Mouse (Mus musculus) NIH3T3 (cell line): ENCODE measurements around the gene Syf2.

ENCODE experiments used
- DNase-seq: peaks from one replicate; pipeline ENCODE4 v3.0.0-alpha.2; 2012; ENCODE audit warnings: low read depth

Syf2 gene

DNA sequence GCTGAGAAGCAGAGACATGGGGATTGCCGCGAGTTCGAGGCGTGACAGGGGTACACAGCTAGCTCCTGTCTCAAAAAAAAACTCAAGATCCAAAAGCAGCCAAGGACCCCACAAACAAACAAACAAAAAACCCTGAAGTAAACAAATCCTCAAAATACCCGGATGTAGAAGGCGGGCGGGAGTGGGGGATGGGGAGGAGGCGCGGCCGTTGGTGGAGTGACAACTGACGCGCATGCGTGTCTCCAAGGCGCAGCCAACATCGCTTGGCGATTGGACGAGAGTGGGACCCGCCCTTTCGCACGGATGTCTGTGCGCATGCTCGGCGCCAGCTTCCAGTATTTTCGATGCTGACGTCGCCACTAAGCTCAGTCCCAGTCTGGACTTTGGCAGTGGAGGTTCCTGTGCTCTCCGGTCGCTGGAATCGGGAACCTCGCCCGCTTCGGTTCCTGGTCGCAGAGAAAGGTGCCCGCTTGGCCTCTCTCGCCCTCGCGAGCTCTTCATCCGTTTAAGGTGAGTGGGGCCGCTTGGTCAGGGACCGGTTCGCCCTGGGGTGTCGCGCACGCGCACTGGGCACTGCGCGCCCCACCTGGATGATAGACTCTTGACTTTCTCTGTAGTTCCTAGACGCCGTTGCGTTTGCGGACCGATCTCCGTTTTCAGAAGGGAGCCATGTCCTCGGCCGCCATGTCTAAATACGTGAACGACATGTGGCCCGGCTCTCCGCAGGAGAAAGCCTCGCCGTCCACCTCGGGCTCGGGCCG, 7.3 kb upstream of the Syf2 start, which contains the start of gene Rsrp1:
Gene Rsrp1 (plus strand): TSS at position 335 of the 761 bp plus-strand sequence.
- DNase-seq = peak; percentile 99

- DNase-seq = peak; percentile 89
Measured at GRCm38 (mm10) chr4:134924019-134924741, 6.5 kb upstream of the Syf2 start.

GRCm38 (mm10) chr4:134925206-134925605, 5.5 kb upstream of the Syf2 start:
- no peak for DNase-seq

GRCm38 (mm10) chr4:134927815-134928463, 2.8 kb upstream of the Syf2 start:
- no peak for DNase-seq

DNA sequence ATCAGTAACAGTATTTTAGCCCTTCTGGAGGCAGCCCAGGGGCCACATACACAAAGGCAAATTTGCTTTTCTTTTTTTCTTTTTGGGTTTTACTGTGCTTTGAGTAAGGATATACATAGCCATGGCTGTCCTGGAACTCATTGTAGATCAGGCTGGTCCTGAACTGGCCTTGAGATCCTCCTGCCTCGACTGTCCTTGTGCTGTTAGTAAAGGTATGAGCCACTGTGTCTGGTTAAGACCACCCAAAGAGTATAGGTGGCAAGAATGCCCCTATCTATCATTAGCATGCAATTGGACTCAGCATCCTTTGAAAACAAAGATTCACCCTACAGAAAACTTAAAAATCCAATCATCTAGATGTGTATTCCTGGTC, 2.2 kb upstream of the Syf2 start:
- DNase-seq = no peak

GRCm38 (mm10) chr4:134929536-134929935, 1.2 kb upstream of the Syf2 start:
- DNase-seq = no peak

DNA sequence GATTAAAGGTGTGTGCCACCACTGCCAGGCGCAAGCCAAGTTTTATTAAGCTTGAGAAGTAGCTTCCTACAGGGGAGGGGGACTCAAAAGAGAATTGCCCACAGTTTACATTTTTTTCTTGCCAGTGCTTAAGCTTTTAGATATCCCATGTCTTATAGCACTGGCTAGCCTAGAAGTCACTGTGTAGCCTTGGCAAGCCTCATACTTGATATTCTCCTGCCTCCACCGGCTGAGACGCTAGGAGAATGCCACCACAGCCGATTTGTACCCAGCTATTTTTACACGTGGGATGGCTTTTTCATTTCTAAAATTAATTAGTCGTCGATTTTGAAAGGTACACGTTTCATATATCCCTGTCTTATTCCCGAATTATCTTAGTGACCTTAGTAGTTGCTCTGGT, 508 bp upstream of the Syf2 start:
- no peak for DNase-seq

GRCm38 (mm10) chr4:134937240-134938176, 6.8 kb downstream of the Syf2 start:
- no peak for DNase-seq

- no peak for DNase-seq
Measured at GRCm38 (mm10) chr4:134939900-134940299, 9.2 kb downstream of the Syf2 start.

- no peak for DNase-seq
Measured at GRCm38 (mm10) chr4:134943758-134944538, 13.2 kb downstream of the Syf2 start.

DNA sequence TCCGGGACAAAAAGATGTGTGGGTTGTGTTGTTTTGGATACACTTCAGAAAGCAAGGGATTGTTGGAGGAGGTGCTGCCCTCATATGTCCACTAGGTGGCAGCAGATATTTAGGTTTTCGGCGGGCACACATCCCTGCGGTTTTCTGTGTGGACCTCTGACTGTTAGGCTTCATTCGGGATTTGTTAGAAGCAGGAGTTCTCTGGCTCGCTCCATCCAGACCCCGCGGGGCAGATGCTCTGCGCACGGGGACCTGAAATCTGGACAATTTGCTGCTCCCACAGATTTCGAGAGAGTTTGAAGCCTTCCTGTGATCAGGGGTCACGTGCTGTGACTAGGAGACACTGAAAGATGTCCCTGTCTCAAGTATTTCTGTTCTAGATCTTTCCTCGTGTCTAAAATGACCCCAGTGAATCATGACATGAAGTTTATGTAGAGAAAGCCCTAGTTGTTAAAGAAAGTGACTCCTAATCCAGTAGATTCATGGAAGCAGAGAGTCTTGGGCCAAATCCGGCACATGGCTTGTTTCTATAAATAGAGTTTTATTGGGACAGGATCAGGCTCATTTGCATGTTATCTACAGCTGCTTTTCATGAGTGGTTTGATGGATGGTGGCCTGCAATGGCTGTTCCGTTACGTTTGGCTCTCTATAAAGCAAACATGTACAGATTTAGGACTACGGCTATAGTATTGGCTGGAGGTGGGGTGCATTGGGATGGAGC, 15.5 kb downstream of the Syf2 start:
- peak; percentile 88 for DNase-seq

- DNase-seq = peak; percentile 88
Measured at GRCm38 (mm10) chr4:134950518-134951091, 19.9 kb downstream of the Syf2 start.

DNA sequence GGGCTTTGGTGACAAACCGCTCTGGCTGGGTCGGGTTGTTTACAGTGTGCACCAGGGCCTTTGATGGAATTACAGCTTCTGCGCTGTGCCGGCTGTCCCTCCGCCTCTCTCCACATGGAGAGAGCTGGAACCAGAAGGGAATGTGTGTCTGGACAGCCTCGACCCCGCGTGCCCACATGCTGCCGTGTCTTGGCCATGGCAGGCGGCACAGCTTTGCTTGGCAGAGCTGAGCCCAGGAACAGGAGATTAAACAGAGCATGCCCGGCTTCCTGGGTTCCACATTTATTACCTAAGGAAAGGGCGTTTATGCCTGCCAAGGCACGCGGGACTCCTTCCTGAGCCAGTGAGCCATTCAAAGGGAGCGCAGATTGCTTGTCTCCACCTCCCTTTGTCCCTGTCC, 23.8 kb downstream of the Syf2 start:
- no peak for DNase-seq

- DNase-seq = no peak
Measured at GRCm38 (mm10) chr4:134955196-134955595, 24.5 kb downstream of the Syf2 start.

- DNase-seq = peak; percentile 39
Measured at GRCm38 (mm10) chr4:134955845-134956244, 25.1 kb downstream of the Syf2 start.

DNA sequence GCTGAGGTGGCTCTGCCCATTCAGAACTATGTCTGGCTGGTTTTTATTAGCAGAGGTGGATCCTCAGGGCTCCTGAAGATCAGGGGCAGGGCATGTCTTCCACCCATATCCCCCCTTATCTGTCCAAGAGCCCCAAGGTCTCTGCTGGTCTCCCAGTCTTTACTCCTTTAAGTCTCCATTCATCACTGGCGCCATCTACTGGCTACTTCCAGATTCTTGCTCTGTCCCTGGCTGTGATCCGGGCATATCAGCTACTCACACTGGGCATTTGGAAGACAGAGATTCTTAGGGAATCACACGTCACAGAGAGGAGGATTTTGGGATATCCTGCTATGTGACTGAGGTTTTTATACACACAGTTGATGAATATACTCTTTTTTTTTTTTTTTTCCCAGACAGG, 25.6 kb downstream of the Syf2 start:
- peak; percentile 72 for DNase-seq

GRCm38 (mm10) chr4:134963021-134963776, 32.5 kb downstream of the Syf2 start:
- peak; percentile 41 for DNase-seq

DNA sequence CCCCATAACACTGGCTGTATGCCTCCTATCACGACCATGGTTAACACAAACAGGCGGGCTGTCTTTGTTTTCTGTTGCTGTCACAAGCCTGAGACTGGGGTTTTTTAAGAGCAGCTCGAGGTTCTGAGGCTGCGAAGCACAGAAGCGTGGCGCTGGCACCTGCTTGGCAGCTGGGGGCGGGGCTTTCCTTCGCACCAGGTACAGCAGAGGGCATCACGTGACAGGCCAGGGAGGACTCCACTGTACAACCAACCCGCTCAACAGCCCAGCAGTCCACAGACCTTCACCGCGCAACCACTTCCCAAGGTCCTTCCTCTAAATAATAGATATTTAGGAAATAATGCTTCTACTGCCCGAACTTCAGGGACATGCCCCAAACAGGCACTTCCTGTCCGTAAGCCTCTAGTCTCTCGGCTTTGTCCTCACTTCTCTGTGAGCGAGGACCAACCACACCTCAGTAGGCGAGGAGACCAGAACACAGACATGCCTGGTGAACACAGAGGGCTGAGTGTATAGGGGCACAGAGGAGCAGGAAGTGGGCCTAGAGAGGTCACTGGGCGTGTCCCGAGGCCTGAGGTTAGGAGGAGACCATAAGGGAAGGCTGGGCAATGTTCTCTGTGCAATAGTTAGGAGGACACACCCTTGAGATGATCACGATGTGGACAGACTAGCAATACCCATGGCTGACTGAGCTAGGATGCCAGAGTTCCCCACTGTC, 37.3 kb downstream of the Syf2 start:
- no peak for DNase-seq

DNA sequence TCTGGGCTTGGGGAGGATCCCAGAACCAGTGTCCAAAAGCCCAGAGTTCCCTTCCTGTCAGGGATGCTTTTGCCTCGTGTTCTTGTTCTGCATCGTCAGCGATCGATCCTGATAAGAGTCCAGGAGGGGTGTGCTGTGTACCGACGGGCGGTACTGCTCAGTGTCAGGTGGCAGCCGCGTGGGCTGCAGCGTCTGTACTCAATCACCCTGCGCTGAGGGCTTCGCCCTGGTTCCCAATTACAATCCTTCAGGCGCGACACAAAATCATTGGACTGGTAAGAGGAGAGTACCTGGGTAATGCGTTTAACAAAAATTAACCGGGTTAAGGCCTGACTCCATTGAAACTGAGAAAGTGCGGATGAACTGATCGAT, 37.9 kb downstream of the Syf2 start:
- no peak for DNase-seq
